Mouse (Mus musculus) embryonic facial prominence, embryonic 11.5 days (tissue): ENCODE data around the gene Nit2. TPM values are rescaled to one million over a fixed set of nuclear protein-coding genes. Genes with fewer than 3 reads are reported as not detected.

Source experiments
- ATAC-seq: fragments of 200-750 bp; cut with Nextera tagmentation; replicated peaks from 2 replicates; pipeline ENCODE4 v1.8.0; 2017; ENCODE audit warnings: low read depth; ENCODE audit not compliant: insufficient number of reproducible peaks, low FRiP score, low TSS enrichment
- DNase-seq: peaks from one replicate; pipeline ENCODE4 v3.0.0-alpha.2; 2015; ENCODE audit warnings: low spot score
- H3K27ac ChIP-seq: fragments of 300-500 bp; sonication (generic); replicated peaks from 2 replicates; pipeline ENCODE4 v1.5.1; 2014; ENCODE audit warnings: mild to moderate bottlenecking, low read depth, low read length, control low read depth
- H3K27me3 ChIP-seq: fragments of 300-500 bp; sonication (generic); 2 replicates; pipeline ENCODE4 v1.6.1; 2014; ENCODE audit warnings: mild to moderate bottlenecking, low read length, moderate library complexity, mixed read lengths; ENCODE audit not compliant: control insufficient read depth, insufficient read depth
- H3K36me3 ChIP-seq: fragments of 300-500 bp; sonication (generic); replicated peaks from 2 replicates; pipeline ENCODE4 v1.6.1; 2014; ENCODE audit warnings: low read depth, mild to moderate bottlenecking, low read length, moderate library complexity, mixed read lengths; ENCODE audit not compliant: control insufficient read depth, insufficient read depth
- H3K4me1 ChIP-seq: fragments of 300-500 bp; sonication (generic); 2 replicates; pipeline ENCODE4 v1.6.1; 2014; ENCODE audit warnings: low read length, mixed read lengths; ENCODE audit not compliant: control insufficient read depth, insufficient read depth
- H3K4me2 ChIP-seq: fragments of 300-500 bp; sonication (generic); 2 replicates; pipeline ENCODE4 v1.6.1; 2014; ENCODE audit warnings: low read depth, mild to moderate bottlenecking, control low read depth, low read length, moderate library complexity
- H3K4me3 ChIP-seq: fragments of 300-500 bp; sonication (generic); 2 replicates; pipeline ENCODE4 v1.5.1; 2014; ENCODE audit warnings: low read depth, low read length, control low read depth
- H3K9ac ChIP-seq: fragments of 300-500 bp; sonication (generic); replicated peaks from 2 replicates; pipeline ENCODE4 v1.6.1; 2014; ENCODE audit warnings: mild to moderate bottlenecking, control low read depth, low read length
- H3K9me3 ChIP-seq: fragments of 300-500 bp; sonication (generic); replicated peaks from 2 replicates; pipeline ENCODE4 v1.6.1; 2016; ENCODE audit warnings: mild to moderate bottlenecking, low read length, inconsistent platforms, mixed read lengths; ENCODE audit not compliant: control insufficient read depth
- WGBS: fragments of 180-500 bp; shearing (Covaris S2); extraction: QIAGEN DNeasy Blood & Tissue Kit; methylation state at CpG from one replicate; pipeline ENCODE4 v1.1.7; 2014; 5-methylcytosine and 5-hydroxymethylcytosine counted together
- polyA plus RNA-seq: library from polyadenylated mRNA; unstranded; fragments of >200 nt; fragmentation: Nextera tagmentation; extraction: Ambion mirVana; gene quantifications from 2 replicates; pipeline ENCODE4 v1.2.1, GENCODE M21; 2014

The Nit2 gene
- polyA plus RNA-seq, 1 experiment from 2014 or later = 66.3 TPM

DNA sequence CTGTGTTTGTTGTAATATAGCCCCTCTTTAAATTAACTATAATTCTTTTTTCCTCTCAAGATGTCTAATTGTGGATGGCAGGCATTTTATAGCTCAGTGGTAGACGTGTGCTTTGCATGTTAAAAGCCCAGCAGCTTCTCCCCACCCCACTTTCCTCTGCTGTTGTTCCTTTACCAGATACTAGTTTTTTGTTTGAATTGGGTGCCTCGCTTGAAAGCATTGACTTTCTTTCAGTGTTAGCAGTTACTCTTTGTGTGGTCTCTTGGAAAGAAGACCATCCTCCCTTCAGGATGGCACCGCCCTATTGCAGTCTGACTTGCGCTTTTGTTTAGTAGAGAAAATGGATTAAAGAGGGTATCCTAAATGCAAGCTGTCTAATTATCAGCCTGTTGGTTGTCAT is 35.6 kb downstream of the Nit2 start:
- Histone ChIP-seq H3K27me3 (no peaks in the 10 kb centered on the region), H3K9ac (no peak overlapping the region), H3K9me3 (no peaks in the 10 kb centered on the region), H3K27ac (no peak overlapping the region), H3K4me1 (no peaks in the 10 kb centered on the region), H3K36me3 (no peaks in the 10 kb centered on the region; the same call in 1 of the 2 replicates), H3K4me3 (no peak overlapping the region), H3K4me2 (no peak overlapping the region)
- DNase-seq = no peak
- ATAC-seq = no peak
- WGBS = 63% methylated on average over 4 of the region's 4 CpGs

DNA sequence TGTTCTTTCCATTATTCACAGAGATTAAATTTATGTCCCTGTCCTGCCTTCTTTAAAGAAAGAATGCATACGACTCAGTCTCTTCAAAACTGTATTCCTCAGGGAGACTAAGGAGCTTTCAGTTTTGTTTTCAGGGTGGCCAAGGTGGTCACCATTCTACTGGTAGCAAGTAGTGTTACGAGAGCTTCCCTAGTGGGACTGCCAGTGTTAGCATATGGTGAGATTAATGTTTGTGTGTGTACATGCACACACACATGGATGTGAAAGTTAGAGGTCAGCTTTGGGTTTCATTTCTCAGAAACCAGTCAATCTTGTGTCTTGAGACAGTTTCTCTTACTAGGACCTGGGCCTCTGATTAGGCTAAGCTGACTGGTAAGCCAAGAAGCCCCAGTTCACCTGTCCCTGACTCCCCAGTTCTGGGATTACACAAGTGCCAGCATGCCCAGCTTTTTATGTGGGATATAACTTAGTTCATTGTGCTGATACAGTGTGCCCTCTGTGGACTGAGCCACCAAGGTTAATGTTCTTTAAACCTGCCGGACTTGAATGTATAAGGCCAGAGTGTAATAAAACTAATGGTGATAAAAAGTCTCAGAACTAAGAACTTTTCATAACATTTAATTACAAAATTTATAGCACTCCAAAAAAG is 36.3 kb downstream of the Nit2 start:
- 83% methylated on average over 3 of the region's 3 CpGs for WGBS
- H3K4me2 ChIP-seq = no peak overlapping the region

DNA sequence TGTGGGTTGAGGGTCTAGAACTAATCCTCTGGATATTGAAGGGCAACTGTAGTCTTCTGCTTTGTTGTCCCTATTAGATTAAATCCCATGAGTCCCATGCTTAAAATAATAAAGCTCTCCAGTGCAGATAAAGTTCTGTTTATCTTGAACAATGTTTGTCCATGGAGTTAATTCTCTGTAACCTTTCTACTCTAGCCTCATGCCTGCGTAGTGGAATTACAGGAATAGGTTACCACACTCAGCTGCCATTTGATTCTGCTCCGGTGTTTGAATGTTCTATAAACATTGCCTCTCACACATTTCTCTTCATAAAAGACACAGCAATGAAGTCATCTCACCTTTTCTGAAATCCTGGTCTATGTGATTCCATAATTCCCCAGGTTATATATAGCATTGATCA is 39.3 kb downstream of the Nit2 start:
- no peaks in the 10 kb centered on the region for H3K4me1 ChIP-seq
- H3K27me3 ChIP-seq = no peaks in the 10 kb centered on the region
- 83% methylated on average over 2 of the region's 2 CpGs for WGBS
- no peak overlapping the region for H3K9ac ChIP-seq
- H3K9me3 ChIP-seq = no peaks in the 10 kb centered on the region
- no peak overlapping the region for H3K4me3 ChIP-seq
- no peaks in the 10 kb centered on the region for H3K36me3 ChIP-seq
- no peak overlapping the region for H3K4me2 ChIP-seq
- no peak overlapping the region for H3K27ac ChIP-seq
- no peak for DNase-seq
- no peak for ATAC-seq

More for the DNA sequence above, 36.3 kb downstream of the Nit2 start:
- Histone ChIP-seq H3K27me3 (no peaks in the 10 kb centered on the region), H3K9me3 (no peaks in the 10 kb centered on the region), H3K4me1 (no peaks in the 10 kb centered on the region), H3K27ac (no peak overlapping the region), H3K36me3 (no peaks in the 10 kb centered on the region; the same call in 1 of the 2 replicates), H3K9ac (no peak overlapping the region), H3K4me3 (no peak overlapping the region)
- no peak for ATAC-seq
- no peak for DNase-seq

- Histone ChIP-seq H3K4me1 (no peaks in the 10 kb centered on the region), H3K36me3 (no peaks in the 10 kb centered on the region), H3K27ac (no peak overlapping the region), H3K9me3 (no peaks in the 10 kb centered on the region), H3K27me3 (no peaks in the 10 kb centered on the region), H3K4me2 (no peak overlapping the region), H3K4me3 (no peak overlapping the region), H3K9ac (no peak overlapping the region)
- 41% methylated on average over 4 of the region's 4 CpGs for WGBS
- DNase-seq = no peak
- no peak for ATAC-seq
Observed at GRCm38 (mm10) chr16:57126268-57126667, 40.9 kb downstream of the Nit2 start.

GRCm38 (mm10) chr16:57122682-57123445 is 44.3 kb downstream of the Nit2 start:
- Histone ChIP-seq H3K27me3 (no peaks in the 10 kb centered on the region), H3K9ac (peak overlapping the region; percentile 94; the same call in 1 of the 2 replicates), H3K4me1 (no peaks in the 10 kb centered on the region), H3K4me2 (peak overlapping the region; percentile 65), H3K27ac (no peak overlapping the region), H3K36me3 (no peaks in the 10 kb centered on the region), H3K9me3 (no peaks in the 10 kb centered on the region), H3K4me3 (peak overlapping the region; percentile 99)
- WGBS = 62% methylated on average over 6 of the region's 6 CpGs
- ATAC-seq (no peak), DNase-seq (no peak)

GRCm38 (mm10) chr16:57121816-57122415 is 45.2 kb downstream of the Nit2 start:
- Histone ChIP-seq H3K9me3 (no peaks in the 10 kb centered on the region), H3K9ac (peak overlapping the region; percentile 94), H3K27me3 (no peaks in the 10 kb centered on the region), H3K4me1 (no peaks in the 10 kb centered on the region), H3K4me3 (peak overlapping the region; percentile 99), H3K36me3 (no peaks in the 10 kb centered on the region), H3K4me2 (peak overlapping the region; percentile 65), H3K27ac (peak overlapping the region; percentile 85)
- peak; percentile 38; the same call in 1 of the 2 replicates for ATAC-seq
- WGBS = under 1% methylated on average over 58 of the region's 59 CpGs
- DNase-seq = peak; percentile 27

GRCm38 (mm10) chr16:57120913-57121815 is 46.0 kb downstream of the Nit2 start, which contains the start of gene Tomm70a:
Gene Tomm70a (plus strand): TSS chr16:57121703.
- H3K4me2 ChIP-seq = peak within 1 kb of the TSS; percentile 65
- peak within 1 kb of the TSS; percentile 99 for H3K4me3 ChIP-seq
- peak within 1 kb of the TSS; percentile 85 for H3K27ac ChIP-seq
- H3K9me3 ChIP-seq = no peaks in the 10 kb centered on the region
- no peaks in the 10 kb centered on the region for H3K4me1 ChIP-seq
- ATAC-seq (peak; percentile 99), DNase-seq (peak; percentile 96)
- H3K27me3 ChIP-seq = no peaks in the 10 kb centered on the region
- no peaks in the 10 kb centered on the region for H3K36me3 ChIP-seq
- under 1% methylated on average over 37 of the region's 37 CpGs for WGBS
- H3K9ac ChIP-seq = peak within 1 kb of the TSS; percentile 94
